Mouse (Mus musculus): ENCODE measurements around the gene Alox5. TPM values are rescaled to one million over a fixed set of nuclear protein-coding genes. Genes with fewer than 3 reads are reported as not detected.
A peak's percentile ranks its signal among the peaks of the same experiment; 100 is the strongest.

Gene Alox5
- total and polyA plus RNA-seq, 2 experiments from 2014 or later = 3.9 to 14.1 TPM

DNA sequence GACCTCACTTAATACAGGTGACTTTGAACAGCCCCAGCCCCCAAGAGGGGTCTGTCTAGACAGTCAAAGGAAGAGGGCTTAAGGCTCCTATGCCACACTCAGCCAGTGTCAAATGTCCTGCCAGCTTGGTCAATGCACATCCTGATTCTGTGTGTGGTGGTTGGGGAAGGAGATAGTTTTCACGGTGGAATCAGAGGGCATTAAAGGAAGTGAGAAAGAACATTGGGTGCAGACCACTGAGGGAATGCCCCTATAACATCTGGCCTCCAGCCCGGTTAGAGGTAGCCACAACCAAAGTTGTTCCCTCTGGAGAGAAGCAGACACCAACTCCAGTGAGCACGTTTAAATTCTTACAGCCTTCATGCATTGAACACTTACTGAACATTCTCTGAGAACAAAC, 33.4 kb downstream of the Alox5 start:
- H3K36me3 ChIP-seq (replicated peaks; ENCODE audit: control insufficient read depth, insufficient read depth, low read length) = no peaks in the 10 kb centered on the region
- H3K9ac ChIP-seq (replicated peaks; ENCODE audit: low read depth, low read length) = no peak overlapping the region
- no peak overlapping the region for H3K27ac ChIP-seq (ENCODE audit: low read depth)
- DNase-seq (ENCODE audit: low spot score) (no peak), ATAC-seq (ENCODE audit: insufficient read depth, low read depth) (no peak)
- H3K4me3 ChIP-seq (ENCODE audit: low read depth, low read length) = no peak overlapping the region
- TF ChIP-seq EP300 (IDR thresholded peaks at IDR 0.05; ENCODE audit: low read depth) (no peak), CTCF (IDR thresholded peaks at IDR 0.05; ENCODE audit: low read depth) (no peak)
- H3K9me3 ChIP-seq (replicated peaks; ENCODE audit: control insufficient read depth, low read length) = no peaks in the 10 kb centered on the region
- H3K4me1 ChIP-seq (ENCODE audit: control insufficient read depth, insufficient read depth) = no peaks in the 10 kb centered on the region
- H3K4me2 ChIP-seq (ENCODE audit: low read depth, low read length) = no peak overlapping the region
- H3K27me3 ChIP-seq (ENCODE audit: control insufficient read depth, insufficient read depth, low read length) = no peaks in the 10 kb centered on the region
- WGBS = 68% methylated on average over 3 of the region's 3 CpGs

DNA sequence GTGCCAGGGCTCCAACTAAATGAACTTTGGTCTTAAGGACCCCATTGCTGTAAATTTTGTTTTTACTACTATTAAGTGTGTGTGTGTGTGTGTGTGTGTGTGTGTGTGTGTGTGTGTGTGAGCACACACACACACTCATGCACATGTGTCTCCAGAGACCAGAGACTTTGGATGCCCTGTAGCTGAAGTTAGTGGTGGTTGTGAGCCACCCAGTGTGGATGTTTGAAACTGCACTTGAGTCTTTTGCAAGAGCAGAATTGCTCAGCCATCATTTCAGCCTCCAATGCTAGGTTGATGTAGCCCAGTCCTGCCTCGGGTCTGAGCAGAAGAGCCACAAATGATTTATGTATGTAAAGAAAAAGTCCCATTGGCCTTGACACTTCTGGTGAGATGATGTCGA, 37.3 kb downstream of the Alox5 start:
- TF ChIP-seq EP300 (IDR thresholded peaks at IDR 0.05; ENCODE audit: low read depth) = no peak
- TF ChIP-seq CTCF (IDR thresholded peaks at IDR 0.05; ENCODE audit: low read depth) = peak; percentile 48
- Histone ChIP-seq H3K27ac (ENCODE audit: low read depth) (no peak overlapping the region), H3K4me3 (ENCODE audit: low read depth, low read length) (no peak overlapping the region), H3K9ac (replicated peaks; ENCODE audit: low read depth, low read length) (no peak overlapping the region), H3K9me3 (replicated peaks; ENCODE audit: control insufficient read depth, low read length) (no peaks in the 10 kb centered on the region), H3K36me3 (replicated peaks; ENCODE audit: control insufficient read depth, insufficient read depth, low read length) (no peaks in the 10 kb centered on the region), H3K27me3 (ENCODE audit: control insufficient read depth, insufficient read depth, low read length) (no peaks in the 10 kb centered on the region), H3K4me2 (ENCODE audit: low read depth, low read length) (no peak overlapping the region), H3K4me1 (ENCODE audit: control insufficient read depth, insufficient read depth) (no peaks in the 10 kb centered on the region; the same call in 1 of the 2 replicates)
- DNase-seq (ENCODE audit: low spot score) = no peak
- ATAC-seq (ENCODE audit: insufficient read depth, low read depth) = peak; percentile 44; the same call in 1 of the 2 replicates
- 60% methylated on average over 2 of the region's 2 CpGs for WGBS

DNA sequence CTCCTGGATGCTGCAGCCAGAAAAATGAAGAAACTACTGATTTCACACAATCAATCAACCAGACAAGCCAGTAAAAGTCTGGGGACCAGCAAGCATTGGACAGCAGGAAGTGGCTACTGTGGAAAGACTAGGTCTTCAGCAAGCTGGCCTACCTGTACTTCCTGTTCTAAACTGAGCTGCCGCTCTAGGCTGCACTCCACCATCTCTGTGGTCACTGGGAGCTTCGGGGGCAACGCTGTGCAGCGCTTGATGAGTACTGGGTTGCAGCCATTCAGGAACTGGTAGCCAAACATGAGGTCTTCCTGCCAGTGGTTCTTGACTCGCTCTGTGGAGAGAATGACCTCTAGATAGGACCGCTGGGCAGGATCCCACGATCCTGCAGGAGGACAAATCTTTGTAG, 38.0 kb downstream of the Alox5 start:
- Histone ChIP-seq H3K4me3 (ENCODE audit: low read depth, low read length) (no peak overlapping the region), H3K9ac (replicated peaks; ENCODE audit: low read depth, low read length) (no peak overlapping the region), H3K27me3 (ENCODE audit: control insufficient read depth, insufficient read depth, low read length) (no peaks in the 10 kb centered on the region), H3K36me3 (replicated peaks; ENCODE audit: control insufficient read depth, insufficient read depth, low read length) (no peaks in the 10 kb centered on the region), H3K27ac (ENCODE audit: low read depth) (no peak overlapping the region), H3K4me2 (ENCODE audit: low read depth, low read length) (no peak overlapping the region), H3K4me1 (ENCODE audit: control insufficient read depth, insufficient read depth) (no peaks in the 10 kb centered on the region; the same call in 1 of the 2 replicates), H3K9me3 (replicated peaks; ENCODE audit: control insufficient read depth, low read length) (no peaks in the 10 kb centered on the region)
- no peak for TF ChIP-seq CTCF (IDR thresholded peaks at IDR 0.05; ENCODE audit: low read depth)
- no peak for TF ChIP-seq EP300 (IDR thresholded peaks at IDR 0.05; ENCODE audit: low read depth)
- WGBS = 86% methylated on average over 7 of the region's 7 CpGs
- DNase-seq (ENCODE audit: low spot score) (no peak), ATAC-seq (ENCODE audit: insufficient read depth, low read depth) (no peak)

DNA sequence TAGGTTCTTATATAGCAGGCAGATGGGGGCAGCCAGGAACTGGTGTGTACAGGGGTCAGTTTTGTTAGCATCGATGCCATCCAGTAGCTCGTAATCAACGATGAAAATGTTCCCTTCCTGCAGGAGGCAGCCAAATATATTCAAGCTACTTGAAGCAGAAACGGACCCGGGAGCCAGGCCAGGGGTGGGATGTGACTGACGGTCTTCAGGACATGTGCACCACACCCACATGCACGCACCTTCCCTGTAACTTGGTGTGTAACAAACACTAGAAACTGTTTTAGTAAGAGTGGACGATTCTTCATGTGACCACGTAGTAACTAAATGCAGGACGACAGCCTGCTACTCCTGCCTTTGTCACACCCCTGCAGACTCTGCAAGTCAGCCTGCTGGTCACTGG, 40.7 kb downstream of the Alox5 start:
- no peaks in the 10 kb centered on the region for H3K27me3 ChIP-seq (ENCODE audit: control insufficient read depth, insufficient read depth, low read length)
- TF ChIP-seq CTCF (IDR thresholded peaks at IDR 0.05; ENCODE audit: low read depth) (no peak), EP300 (IDR thresholded peaks at IDR 0.05; ENCODE audit: low read depth) (no peak)
- no peak overlapping the region for H3K4me2 ChIP-seq (ENCODE audit: low read depth, low read length)
- DNase-seq (ENCODE audit: low spot score) (no peak), ATAC-seq (ENCODE audit: insufficient read depth, low read depth) (no peak)
- no peak overlapping the region for H3K9ac ChIP-seq (replicated peaks; ENCODE audit: low read depth, low read length)
- no peak overlapping the region for H3K27ac ChIP-seq (ENCODE audit: low read depth)
- H3K9me3 ChIP-seq (replicated peaks; ENCODE audit: control insufficient read depth, low read length) = no peaks in the 10 kb centered on the region
- WGBS = 57% methylated on average over 10 of the region's 10 CpGs
- no peaks in the 10 kb centered on the region for H3K36me3 ChIP-seq (replicated peaks; ENCODE audit: control insufficient read depth, insufficient read depth, low read length)
- no peak overlapping the region for H3K4me3 ChIP-seq (ENCODE audit: low read depth, low read length)
- H3K4me1 ChIP-seq (ENCODE audit: control insufficient read depth, insufficient read depth) = peaks cover under 1% of the 10 kb centered on the region; the same call in 1 of the 2 replicates

DNA sequence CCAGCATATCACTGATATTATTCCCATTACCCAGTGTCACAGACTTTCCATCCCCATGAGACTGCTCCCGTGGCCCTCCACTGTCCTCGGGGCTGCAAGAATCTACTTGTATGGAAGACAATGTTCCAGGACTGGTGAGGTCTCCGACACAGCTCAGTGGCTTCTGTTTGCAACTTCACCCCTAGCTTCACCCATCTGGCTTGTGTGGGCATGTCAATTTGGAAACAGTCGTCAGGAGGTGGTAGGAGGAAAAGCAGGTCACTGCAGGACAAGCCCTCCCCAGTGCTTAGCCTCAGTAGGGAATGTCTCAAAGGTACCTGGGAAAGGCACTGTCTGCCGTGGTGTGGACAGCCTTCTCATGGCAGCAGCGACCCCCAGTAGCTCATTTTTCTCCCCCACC, 41.3 kb downstream of the Alox5 start:
- Histone ChIP-seq H3K27ac (ENCODE audit: low read depth) (no peak overlapping the region), H3K4me2 (ENCODE audit: low read depth, low read length) (no peak overlapping the region), H3K4me3 (ENCODE audit: low read depth, low read length) (no peak overlapping the region), H3K4me1 (ENCODE audit: control insufficient read depth, insufficient read depth) (peaks cover 5% of the 10 kb centered on the region; the same call in 1 of the 2 replicates), H3K9me3 (replicated peaks; ENCODE audit: control insufficient read depth, low read length) (no peaks in the 10 kb centered on the region), H3K9ac (replicated peaks; ENCODE audit: low read depth, low read length) (no peak overlapping the region), H3K27me3 (ENCODE audit: control insufficient read depth, insufficient read depth, low read length) (no peaks in the 10 kb centered on the region), H3K36me3 (replicated peaks; ENCODE audit: control insufficient read depth, insufficient read depth, low read length) (no peaks in the 10 kb centered on the region)
- no peak for TF ChIP-seq EP300 (IDR thresholded peaks at IDR 0.05; ENCODE audit: low read depth)
- no peak for TF ChIP-seq CTCF (IDR thresholded peaks at IDR 0.05; ENCODE audit: low read depth)
- no peak for ATAC-seq (ENCODE audit: insufficient read depth, low read depth)
- no peak for DNase-seq (ENCODE audit: low spot score)
- WGBS = 57% methylated on average over 6 of the region's 6 CpGs

DNA sequence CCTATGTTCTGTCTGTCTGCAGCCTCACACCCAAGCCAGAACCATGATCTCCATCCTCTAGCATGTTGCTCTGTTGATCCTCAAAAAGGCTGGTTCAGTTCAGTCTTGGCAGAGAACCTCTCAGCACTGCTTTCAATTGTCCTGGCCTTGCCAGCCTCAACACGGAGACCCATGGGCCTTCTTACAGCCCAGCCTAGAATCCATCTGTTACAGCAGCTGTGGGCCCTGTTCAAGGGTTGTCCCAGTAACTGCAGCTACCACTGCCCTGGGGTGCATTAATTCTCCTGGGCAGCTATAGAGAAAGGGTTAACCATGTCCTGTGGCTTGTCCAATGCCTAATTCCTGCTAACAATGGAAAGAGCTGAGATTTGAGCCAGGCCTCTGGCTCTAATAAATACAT, 42.5 kb downstream of the Alox5 start:
- DNase-seq (ENCODE audit: low spot score) (no peak), ATAC-seq (ENCODE audit: insufficient read depth, low read depth) (no peak)
- 85% methylated on average over 1 of the region's 1 CpGs for WGBS
- Histone ChIP-seq H3K9ac (replicated peaks; ENCODE audit: low read depth, low read length) (no peak overlapping the region), H3K9me3 (replicated peaks; ENCODE audit: control insufficient read depth, low read length) (no peaks in the 10 kb centered on the region), H3K27me3 (ENCODE audit: control insufficient read depth, insufficient read depth, low read length) (no peaks in the 10 kb centered on the region), H3K27ac (ENCODE audit: low read depth) (no peak overlapping the region), H3K4me3 (ENCODE audit: low read depth, low read length) (no peak overlapping the region), H3K4me1 (ENCODE audit: control insufficient read depth, insufficient read depth) (peaks cover 5% of the 10 kb centered on the region; the same call in 1 of the 2 replicates), H3K36me3 (replicated peaks; ENCODE audit: control insufficient read depth, insufficient read depth, low read length) (no peaks in the 10 kb centered on the region), H3K4me2 (ENCODE audit: low read depth, low read length) (no peak overlapping the region)
- TF ChIP-seq EP300 (IDR thresholded peaks at IDR 0.05; ENCODE audit: low read depth) (no peak), CTCF (IDR thresholded peaks at IDR 0.05; ENCODE audit: low read depth) (no peak)
